Mouse (Mus musculus) forebrain, embryonic 15.5 days (tissue): ENCODE measurements around the gene Sept5. TPM values are rescaled to one million over a fixed set of nuclear protein-coding genes. Genes with fewer than 3 reads are reported as not detected.

Experiments
- ATAC-seq: fragments of 200-750 bp; cut with Nextera tagmentation; replicated peaks from 2 replicates; pipeline ENCODE4 v1.8.0; 2017; ENCODE audit warnings: mild to moderate bottlenecking, moderate TSS enrichment, moderate library complexity
- H3K27ac ChIP-seq: fragments of 300-500 bp; sonication (generic); replicated peaks from 2 replicates; pipeline ENCODE4 v1.5.1; 2015; ENCODE audit warnings: mild to moderate bottlenecking, inconsistent platforms
- H3K27me3 ChIP-seq: fragments of 300-500 bp; sonication (generic); 2 replicates; pipeline ENCODE4 v1.6.1; 2015; ENCODE audit warnings: inconsistent platforms
- H3K36me3 ChIP-seq: fragments of 300-500 bp; sonication (generic); 2 replicates; pipeline ENCODE4 v1.6.1; 2015; ENCODE audit warnings: mild to moderate bottlenecking, inconsistent platforms
- H3K4me1 ChIP-seq: fragments of 300-500 bp; sonication (generic); 2 replicates; pipeline ENCODE4 v1.6.1; 2015; ENCODE audit warnings: inconsistent platforms
- H3K4me2 ChIP-seq: fragments of 300-500 bp; sonication (generic); replicated peaks from 2 replicates; pipeline ENCODE4 v1.6.1; 2015; ENCODE audit warnings: mild to moderate bottlenecking, inconsistent platforms
- H3K4me3 ChIP-seq: fragments of 300-500 bp; sonication (generic); 2 replicates; pipeline ENCODE4 v1.5.1; 2015; ENCODE audit warnings: mild to moderate bottlenecking, inconsistent platforms
- H3K9ac ChIP-seq: fragments of 300-500 bp; sonication (generic); replicated peaks from 2 replicates; pipeline ENCODE4 v1.6.1; 2015; ENCODE audit warnings: mild to moderate bottlenecking, inconsistent platforms
- H3K9me3 ChIP-seq: fragments of 300-500 bp; sonication (generic); 2 replicates; pipeline ENCODE4 v1.6.1; 2016; ENCODE audit warnings: inconsistent platforms
- WGBS: fragments of 180-500 bp; shearing (Covaris S2); methylation state at CpG from one replicate; pipeline ENCODE4 v1.1.7; 2015; ENCODE audit warnings: mixed read lengths; 5-methylcytosine and 5-hydroxymethylcytosine counted together
- polyA plus RNA-seq: library from polyadenylated mRNA; unstranded; fragments of >200 nt; fragmentation: Nextera tagmentation; extraction: Ambion mirVana; gene quantifications from 2 replicates; pipeline ENCODE4 v1.2.1, GENCODE M21; 2015

The Sept5 gene
- polyA plus RNA-seq, 1 experiment from 2014 or later, result 203 TPM

- H3K27me3 ChIP-seq, result peaks cover 12% of the 10 kb centered on the region
- 85% methylated on average over 3 of the region's 3 CpGs for WGBS
- no peaks in the 10 kb centered on the region for H3K36me3 ChIP-seq
- no peak overlapping the region for H3K9ac ChIP-seq
- H3K4me2 ChIP-seq, result no peak overlapping the region
- H3K4me1 ChIP-seq, result no peaks in the 10 kb centered on the region
- no peak for ATAC-seq
- no peak overlapping the region for H3K27ac ChIP-seq
- no peak overlapping the region for H3K4me3 ChIP-seq
- H3K9me3 ChIP-seq, result no peaks in the 10 kb centered on the region
These were observed 31.7 kb downstream of the Sept5 start for GRCm38 (mm10) chr16:18598006-18598405.

- Histone ChIP-seq H3K4me3 (no peak overlapping the region), H3K27ac (no peak overlapping the region), H3K4me1 (peaks cover 6% of the 10 kb centered on the region), H3K4me2 (no peak overlapping the region), H3K36me3 (no peaks in the 10 kb centered on the region), H3K9me3 (no peaks in the 10 kb centered on the region), H3K27me3 (peaks cover 25% of the 10 kb centered on the region), H3K9ac (no peak overlapping the region)
- 36% methylated on average over 5 of the region's 5 CpGs for WGBS
- ATAC-seq, result no peak
These were observed 33.5 kb downstream of the Sept5 start for GRCm38 (mm10) chr16:18596255-18596654.

- Histone ChIP-seq H3K4me2 (no peak overlapping the region), H3K36me3 (no peaks in the 10 kb centered on the region), H3K27me3 (peaks cover 49% of the 10 kb centered on the region), H3K4me1 (peaks cover 16% of the 10 kb centered on the region), H3K27ac (no peak overlapping the region), H3K4me3 (no peak overlapping the region), H3K9ac (no peak overlapping the region), H3K9me3 (no peaks in the 10 kb centered on the region)
- no peak for ATAC-seq
- 79% methylated on average over 2 of the region's 2 CpGs for WGBS
These were observed 35.8 kb downstream of the Sept5 start for GRCm38 (mm10) chr16:18593930-18594329.

- Histone ChIP-seq H3K9ac (no peak overlapping the region), H3K27me3 (peaks cover 68% of the 10 kb centered on the region), H3K27ac (no peak overlapping the region), H3K4me1 (peaks cover 27% of the 10 kb centered on the region), H3K4me2 (peak overlapping the region; percentile 32), H3K4me3 (peak overlapping the region; percentile 20), H3K9me3 (no peaks in the 10 kb centered on the region), H3K36me3 (no peaks in the 10 kb centered on the region)
- ATAC-seq, result no peak; the same call in 1 of the 2 replicates
- WGBS, result 1% methylated on average over 59 of the region's 59 CpGs
These were observed 38.4 kb downstream of the Sept5 start for GRCm38 (mm10) chr16:18591047-18592018.

GRCm38 (mm10) chr16:18589804-18590790, 39.7 kb downstream of the Sept5 start, which contains the start of gene Tbx1:
Gene Tbx1 (minus strand): TSS chr16:18590671.
- Histone ChIP-seq H3K4me2 (peak within 1 kb of the TSS; percentile 32), H3K4me3 (peak within 1 kb of the TSS; percentile 20), H3K27ac (no peak within 1 kb of the TSS), H3K9me3 (no peaks in the 10 kb centered on the region), H3K9ac (no peak within 1 kb of the TSS), H3K36me3 (no peaks in the 10 kb centered on the region), H3K4me1 (peaks cover 32% of the 10 kb centered on the region), H3K27me3 (peaks cover 80% of the 10 kb centered on the region)
- WGBS, result 3% methylated on average over 48 of the region's 48 CpGs
- no peak for ATAC-seq

- ATAC-seq, result no peak
- WGBS, result 14% methylated on average over 9 of the region's 9 CpGs
These were observed 40.6 kb downstream of the Sept5 start for GRCm38 (mm10) chr16:18589080-18589621.

GRCm38 (mm10) chr16:18588738-18589055, 41.1 kb downstream of the Sept5 start:
- WGBS, result under 1% methylated on average over 28 of the region's 31 CpGs
- Histone ChIP-seq H3K4me2 (no peak overlapping the region), H3K27ac (no peak overlapping the region), H3K9me3 (no peaks in the 10 kb centered on the region), H3K9ac (no peak overlapping the region), H3K36me3 (no peaks in the 10 kb centered on the region), H3K27me3 (peaks cover 89% of the 10 kb centered on the region), H3K4me3 (no peak overlapping the region), H3K4me1 (peaks cover 32% of the 10 kb centered on the region)
- no peak for ATAC-seq

More at GRCm38 (mm10) chr16:18589080-18589621, 40.6 kb downstream of the Sept5 start:
- H3K27ac ChIP-seq, result no peak overlapping the region
- no peaks in the 10 kb centered on the region for H3K36me3 ChIP-seq
- peaks cover 32% of the 10 kb centered on the region for H3K4me1 ChIP-seq
- H3K4me3 ChIP-seq, result no peak overlapping the region
- no peak overlapping the region for H3K4me2 ChIP-seq
- H3K9me3 ChIP-seq, result no peaks in the 10 kb centered on the region
- H3K9ac ChIP-seq, result no peak overlapping the region
- peaks cover 89% of the 10 kb centered on the region for H3K27me3 ChIP-seq

GRCm38 (mm10) chr16:18587847-18588737, 41.7 kb downstream of the Sept5 start:
- WGBS, result under 1% methylated on average over 54 of the region's 57 CpGs
- ATAC-seq, result peak; percentile 27; the same call in 1 of the 2 replicates
- no peaks in the 10 kb centered on the region for H3K36me3 ChIP-seq

GRCm38 (mm10) chr16:18586906-18587546, 42.7 kb downstream of the Sept5 start:
- Histone ChIP-seq H3K4me2 (peak overlapping the region; percentile 51), H3K27ac (no peak overlapping the region), H3K4me1 (peaks cover 40% of the 10 kb centered on the region), H3K9ac (no peak overlapping the region), H3K27me3 (peaks cover 93% of the 10 kb centered on the region), H3K4me3 (peak overlapping the region; percentile 35), H3K9me3 (no peaks in the 10 kb centered on the region), H3K36me3 (no peaks in the 10 kb centered on the region)
- WGBS, result 1% methylated on average over 30 of the region's 62 CpGs
- ATAC-seq, result no peak

More at GRCm38 (mm10) chr16:18587847-18588737, 41.7 kb downstream of the Sept5 start:
- Histone ChIP-seq H3K9ac (no peak overlapping the region), H3K9me3 (no peaks in the 10 kb centered on the region), H3K4me1 (peaks cover 32% of the 10 kb centered on the region), H3K27ac (no peak overlapping the region), H3K4me2 (peak overlapping the region; percentile 16; the same call in 1 of the 2 replicates), H3K27me3 (peaks cover 89% of the 10 kb centered on the region), H3K4me3 (no peak overlapping the region)

- Histone ChIP-seq H3K27me3 (peaks cover 93% of the 10 kb centered on the region), H3K4me1 (peaks cover 41% of the 10 kb centered on the region), H3K4me3 (peak overlapping the region; percentile 35), H3K27ac (no peak overlapping the region), H3K9me3 (no peaks in the 10 kb centered on the region), H3K36me3 (no peaks in the 10 kb centered on the region), H3K4me2 (peak overlapping the region; percentile 51), H3K9ac (no peak overlapping the region)
- ATAC-seq, result no peak
- WGBS, result 1% methylated on average over 83 of the region's 83 CpGs
These were observed 43.5 kb downstream of the Sept5 start for GRCm38 (mm10) chr16:18586076-18586905.
